Mouse (Mus musculus) heart, embryonic 16.5 days (tissue): ENCODE measurements at regions not wholly inside any gene's neighbourhood (a gene's known extent, or its start where the extent isn't known, plus 50 kb on each side); places are given as distances from the start of the nearest gene placed in this dataset.

ENCODE experiments used
- ATAC-seq: fragments of 200-750 bp; cut with Nextera tagmentation; replicated peaks from 2 replicates; pipeline ENCODE4 v1.8.0; 2017; ENCODE audit warnings: moderate number of reproducible peaks; ENCODE audit not compliant: insufficient read depth, low FRiP score; ENCODE audit errors: extremely low read depth
- H3K27ac ChIP-seq: fragments of 300-500 bp; sonication (generic); 2 replicates; pipeline ENCODE4 v1.5.1; 2014; ENCODE audit warnings: mild to moderate bottlenecking, low read length, control low read depth, moderate library complexity
- H3K27me3 ChIP-seq: fragments of 300-500 bp; sonication (generic); 2 replicates; pipeline ENCODE4 v1.6.1; 2014; ENCODE audit warnings: low read length, mixed read lengths; ENCODE audit not compliant: control insufficient read depth, insufficient read depth
- H3K36me3 ChIP-seq: fragments of 300-500 bp; sonication (generic); 2 replicates; pipeline ENCODE4 v1.6.1; 2014; ENCODE audit not compliant: control insufficient read depth, insufficient read depth
- H3K4me1 ChIP-seq: fragments of 300-500 bp; sonication (generic); 2 replicates; pipeline ENCODE4 v1.6.1; 2014; ENCODE audit warnings: low read length, mixed read lengths; ENCODE audit not compliant: control insufficient read depth, insufficient read depth
- H3K4me2 ChIP-seq: fragments of 300-500 bp; sonication (generic); 2 replicates; pipeline ENCODE4 v1.6.1; 2014; ENCODE audit warnings: low read depth, mild to moderate bottlenecking, control low read depth, low read length
- H3K4me3 ChIP-seq: fragments of 300-500 bp; sonication (generic); 2 replicates; pipeline ENCODE4 v1.5.1; 2014; ENCODE audit warnings: mild to moderate bottlenecking, control low read depth, low read length
- H3K9ac ChIP-seq: fragments of 300-500 bp; sonication (generic); 2 replicates; pipeline ENCODE4 v1.6.1; 2014; ENCODE audit warnings: low read length, control low read depth
- H3K9me3 ChIP-seq: fragments of 300-500 bp; sonication (generic); replicated peaks from 2 replicates; pipeline ENCODE4 v1.6.1; 2016; ENCODE audit warnings: low read length; ENCODE audit not compliant: control insufficient read depth
- WGBS: fragments of 180-500 bp; shearing (Covaris S2); extraction: QIAGEN DNeasy Blood & Tissue Kit; methylation state at CpG from one replicate; pipeline ENCODE4 v1.1.7; 2014; 5-methylcytosine and 5-hydroxymethylcytosine counted together

GRCm38 (mm10) chr1:41036940-41037339, 231.5 kb downstream of the Tmem182 start:
- WGBS: 86% methylated on average over 12 of the region's 12 CpGs
- H3K9ac ChIP-seq: no peak overlapping the region

GRCm38 (mm10) chr1:41054426-41054955, 249.1 kb downstream of the Tmem182 start:
- H3K27ac ChIP-seq: no peak overlapping the region
- H3K4me3 ChIP-seq: no peak overlapping the region
- peaks cover 6% of the 10 kb centered on the region for H3K4me1 ChIP-seq
- ATAC-seq: no peak
- H3K4me2 ChIP-seq: no peak overlapping the region
- 84% methylated on average over 5 of the region's 5 CpGs for WGBS
- H3K9ac ChIP-seq: no peak overlapping the region
- no peaks in the 10 kb centered on the region for H3K27me3 ChIP-seq
- H3K9me3 ChIP-seq: no peaks in the 10 kb centered on the region
- H3K36me3 ChIP-seq: no peaks in the 10 kb centered on the region

More at GRCm38 (mm10) chr1:41036940-41037339, 231.5 kb downstream of the Tmem182 start:
- H3K27ac ChIP-seq: no peak overlapping the region
- no peaks in the 10 kb centered on the region for H3K27me3 ChIP-seq
- no peaks in the 10 kb centered on the region for H3K9me3 ChIP-seq
- no peak overlapping the region for H3K4me2 ChIP-seq
- H3K4me3 ChIP-seq: no peak overlapping the region
- 0 out of 2 replicates have a peak, but pooled peaks cover 2% of the 10 kb centered on the region for H3K4me1 ChIP-seq
- H3K36me3 ChIP-seq: no peaks in the 10 kb centered on the region
- no peak for ATAC-seq

GRCm38 (mm10) chr1:41055761-41056160, 250.4 kb downstream of the Tmem182 start:
- Histone ChIP-seq H3K4me1 (peaks cover 6% of the 10 kb centered on the region), H3K36me3 (no peaks in the 10 kb centered on the region), H3K4me3 (no peak overlapping the region), H3K27me3 (no peaks in the 10 kb centered on the region), H3K9me3 (no peaks in the 10 kb centered on the region), H3K9ac (no peak overlapping the region), H3K27ac (no peak overlapping the region), H3K4me2 (no peak overlapping the region)
- 75% methylated on average over 10 of the region's 10 CpGs for WGBS
- no peak for ATAC-seq

- Histone ChIP-seq H3K4me1 (no peaks in the 10 kb centered on the region), H3K27ac (no peak overlapping the region), H3K9me3 (no peaks in the 10 kb centered on the region), H3K27me3 (no peaks in the 10 kb centered on the region), H3K9ac (no peak overlapping the region), H3K4me3 (no peak overlapping the region), H3K4me2 (no peak overlapping the region), H3K36me3 (no peaks in the 10 kb centered on the region)
- WGBS: 84% methylated on average over 10 of the region's 10 CpGs
- no peak for ATAC-seq
These were observed 259.7 kb downstream of the Tmem182 start for GRCm38 (mm10) chr1:41065130-41065529.

GRCm38 (mm10) chr1:41104869-41105268, 299.5 kb downstream of the Tmem182 start:
- no peaks in the 10 kb centered on the region for H3K4me1 ChIP-seq
- 92% methylated on average over 5 of the region's 5 CpGs for WGBS
- no peak overlapping the region for H3K4me3 ChIP-seq
- ATAC-seq: no peak
- no peak overlapping the region for H3K4me2 ChIP-seq
- no peak overlapping the region for H3K9ac ChIP-seq
- H3K27ac ChIP-seq: no peak overlapping the region
- H3K27me3 ChIP-seq: no peaks in the 10 kb centered on the region
- no peaks in the 10 kb centered on the region for H3K9me3 ChIP-seq
- no peaks in the 10 kb centered on the region for H3K36me3 ChIP-seq

GRCm38 (mm10) chr1:41121636-41122175, 316.3 kb downstream of the Tmem182 start:
- H3K27me3 ChIP-seq: no peaks in the 10 kb centered on the region
- no peaks in the 10 kb centered on the region for H3K4me1 ChIP-seq
- no peak overlapping the region for H3K4me3 ChIP-seq
- no peak overlapping the region for H3K4me2 ChIP-seq
- 74% methylated on average over 5 of the region's 5 CpGs for WGBS
- no peak overlapping the region for H3K27ac ChIP-seq
- no peaks in the 10 kb centered on the region for H3K36me3 ChIP-seq
- no peak for ATAC-seq
- H3K9ac ChIP-seq: no peak overlapping the region
- no peaks in the 10 kb centered on the region for H3K9me3 ChIP-seq

GRCm38 (mm10) chr1:41131410-41131809, 326.0 kb downstream of the Tmem182 start:
- Histone ChIP-seq H3K9me3 (no peaks in the 10 kb centered on the region), H3K36me3 (no peaks in the 10 kb centered on the region), H3K4me1 (peaks cover 8% of the 10 kb centered on the region; the same call in 1 of the 2 replicates), H3K4me2 (no peak overlapping the region), H3K4me3 (no peak overlapping the region), H3K27ac (no peak overlapping the region), H3K27me3 (no peaks in the 10 kb centered on the region), H3K9ac (no peak overlapping the region)
- WGBS: 23% methylated on average over 9 of the region's 9 CpGs
- ATAC-seq: no peak

- no peak overlapping the region for H3K4me3 ChIP-seq
- no peak overlapping the region for H3K27ac ChIP-seq
These were observed 327.7 kb downstream of the Tmem182 start for GRCm38 (mm10) chr1:41133143-41133542.

GRCm38 (mm10) chr1:41133946-41134345, 328.5 kb downstream of the Tmem182 start:
- WGBS: 14% methylated on average over 8 of the region's 8 CpGs
- peak overlapping the region; percentile 54 for H3K27ac ChIP-seq
- no peaks in the 10 kb centered on the region for H3K36me3 ChIP-seq
- no peaks in the 10 kb centered on the region for H3K9me3 ChIP-seq
- H3K4me3 ChIP-seq: no peak overlapping the region
- H3K4me1 ChIP-seq: peaks cover 8% of the 10 kb centered on the region
- peak; percentile 58; the same call in 1 of the 2 replicates for ATAC-seq
- H3K4me2 ChIP-seq: peak overlapping the region; percentile 23; the same call in 1 of the 2 replicates
- H3K27me3 ChIP-seq: no peaks in the 10 kb centered on the region
- H3K9ac ChIP-seq: no peak overlapping the region

More at GRCm38 (mm10) chr1:41133143-41133542, 327.7 kb downstream of the Tmem182 start:
- Histone ChIP-seq H3K36me3 (no peaks in the 10 kb centered on the region), H3K4me2 (no peak overlapping the region), H3K9me3 (no peaks in the 10 kb centered on the region), H3K9ac (no peak overlapping the region), H3K27me3 (no peaks in the 10 kb centered on the region), H3K4me1 (peaks cover 8% of the 10 kb centered on the region)
- ATAC-seq: no peak
- 24% methylated on average over 1 of the region's 1 CpGs for WGBS
